Mouse (Mus musculus): Measurements from ENCODE around the gene Ahnak. TPM values are rescaled to one million over a fixed set of nuclear protein-coding genes. Genes with fewer than 3 reads are reported as not detected.
A peak's percentile ranks its signal among the peaks of the same experiment; 100 is the strongest.
"Not testable (repeated sequence)": the region's sequence is repeated elsewhere in the genome, so short reads cannot be mapped to it uniquely, and the experiment has no call there.

The Ahnak gene
- polyA plus RNA-seq, 1 experiment from 2014 or later = 22.2 TPM

- Histone ChIP-seq H3K9ac (ENCODE audit: low read length) (peak overlapping the region; percentile 66), H3K4me2 (ENCODE audit: low read length) (peak overlapping the region; percentile 60), H3K27ac (ENCODE audit: low read depth) (peak overlapping the region; percentile 91), H3K27me3 (replicated peaks; ENCODE audit: control insufficient read depth, insufficient read depth, low read length) (no peaks in the 10 kb centered on the region), H3K4me3 (ENCODE audit: low read depth, low read length) (peak overlapping the region; percentile 93; the same call in 1 of the 2 replicates), H3K9me3 (ENCODE audit: control insufficient read depth, low read length) (no peaks in the 10 kb centered on the region), H3K4me1 (replicated peaks; ENCODE audit: control insufficient read depth, insufficient read depth, low read length) (peaks cover 15% of the 10 kb centered on the region), H3K36me3 (ENCODE audit: control insufficient read depth, insufficient read depth, low read length) (peaks cover 77% of the 10 kb centered on the region)
- 75% methylated on average over 8 of the region's 8 CpGs for WGBS
- DNase-seq (ENCODE audit: low spot score) = no peak
- no peak for ATAC-seq (replicated peaks; ENCODE audit: low FRiP score, low TSS enrichment, low read depth)
These were observed 23.3 kb upstream of the Ahnak start for GRCm38 (mm10) chr19:8965771-8966170.

- Histone ChIP-seq H3K4me2 (ENCODE audit: low read length) (peak overlapping the region; percentile 60), H3K9ac (ENCODE audit: low read length) (peak overlapping the region; percentile 66), H3K36me3 (ENCODE audit: control insufficient read depth, insufficient read depth, low read length) (peaks cover 77% of the 10 kb centered on the region), H3K27ac (ENCODE audit: low read depth) (peak overlapping the region; percentile 91), H3K27me3 (replicated peaks; ENCODE audit: control insufficient read depth, insufficient read depth, low read length) (no peaks in the 10 kb centered on the region), H3K4me1 (replicated peaks; ENCODE audit: control insufficient read depth, insufficient read depth, low read length) (peaks cover 15% of the 10 kb centered on the region), H3K9me3 (ENCODE audit: control insufficient read depth, low read length) (no peaks in the 10 kb centered on the region), H3K4me3 (ENCODE audit: low read depth, low read length) (peak overlapping the region; percentile 93)
- DNase-seq (ENCODE audit: low spot score) = peak; percentile 61
- 31% methylated on average over 5 of the region's 5 CpGs for WGBS
- ATAC-seq (replicated peaks; ENCODE audit: low FRiP score, low TSS enrichment, low read depth) = no peak
These were observed 22.9 kb upstream of the Ahnak start for GRCm38 (mm10) chr19:8966198-8966589.

- H3K9me3 ChIP-seq (ENCODE audit: control insufficient read depth, low read length) = no peaks in the 10 kb centered on the region
- under 1% methylated on average over 52 of the region's 52 CpGs for WGBS
These were observed 22.3 kb upstream of the Ahnak start, which contains the start of gene Eef1g for GRCm38 (mm10) chr19:8966590-8967372. Eef1g (plus strand) TSS chr19:8967041.

GRCm38 (mm10) chr19:8967373-8967743, 21.7 kb upstream of the Ahnak start:
- no peaks in the 10 kb centered on the region for H3K9me3 ChIP-seq (ENCODE audit: control insufficient read depth, low read length)
- no peaks in the 10 kb centered on the region for H3K27me3 ChIP-seq (replicated peaks; ENCODE audit: control insufficient read depth, insufficient read depth, low read length)
- DNase-seq (ENCODE audit: low spot score) = no peak
- H3K27ac ChIP-seq (ENCODE audit: low read depth) = peak overlapping the region; percentile 78
- H3K36me3 ChIP-seq (ENCODE audit: control insufficient read depth, insufficient read depth, low read length) = peaks cover 77% of the 10 kb centered on the region
- WGBS = under 1% methylated on average over 8 of the region's 8 CpGs
- peaks cover 15% of the 10 kb centered on the region for H3K4me1 ChIP-seq (replicated peaks; ENCODE audit: control insufficient read depth, insufficient read depth, low read length)
- no peak for ATAC-seq (replicated peaks; ENCODE audit: low FRiP score, low TSS enrichment, low read depth)
- peak overlapping the region; percentile 93 for H3K4me3 ChIP-seq (ENCODE audit: low read depth, low read length)
- peak overlapping the region; percentile 73 for H3K4me2 ChIP-seq (ENCODE audit: low read length)
- H3K9ac ChIP-seq (ENCODE audit: low read length) = peak overlapping the region; percentile 98

More at GRCm38 (mm10) chr19:8966590-8967372, 22.3 kb upstream of the Ahnak start, which contains the start of gene Eef1g:
- H3K4me2 ChIP-seq (ENCODE audit: low read length) = peak within 1 kb of the TSS; percentile 73
- peak within 1 kb of the TSS; percentile 91 for H3K27ac ChIP-seq (ENCODE audit: low read depth)
- ATAC-seq (replicated peaks; ENCODE audit: low FRiP score, low TSS enrichment, low read depth) (peak; percentile 98), DNase-seq (ENCODE audit: low spot score) (peak; percentile 94)
- H3K36me3 ChIP-seq (ENCODE audit: control insufficient read depth, insufficient read depth, low read length) = peaks cover 77% of the 10 kb centered on the region
- H3K4me1 ChIP-seq (replicated peaks; ENCODE audit: control insufficient read depth, insufficient read depth, low read length) = peaks cover 15% of the 10 kb centered on the region
- H3K9ac ChIP-seq (ENCODE audit: low read length) = peak within 1 kb of the TSS; percentile 98
- peak within 1 kb of the TSS; percentile 93 for H3K4me3 ChIP-seq (ENCODE audit: low read depth, low read length)
- no peaks in the 10 kb centered on the region for H3K27me3 ChIP-seq (replicated peaks; ENCODE audit: control insufficient read depth, insufficient read depth, low read length)

GRCm38 (mm10) chr19:8967893-8968292, 21.2 kb upstream of the Ahnak start:
- DNase-seq (ENCODE audit: low spot score) = no peak
- H3K9me3 ChIP-seq (ENCODE audit: control insufficient read depth, low read length) = no peaks in the 10 kb centered on the region
- WGBS = 7% methylated on average over 9 of the region's 9 CpGs
- no peak for ATAC-seq (replicated peaks; ENCODE audit: low FRiP score, low TSS enrichment, low read depth)
- peak overlapping the region; percentile 98 for H3K9ac ChIP-seq (ENCODE audit: low read length)
- peaks cover 77% of the 10 kb centered on the region for H3K36me3 ChIP-seq (ENCODE audit: control insufficient read depth, insufficient read depth, low read length)
- peaks cover 15% of the 10 kb centered on the region for H3K4me1 ChIP-seq (replicated peaks; ENCODE audit: control insufficient read depth, insufficient read depth, low read length)
- H3K27ac ChIP-seq (ENCODE audit: low read depth) = peak overlapping the region; percentile 78
- H3K27me3 ChIP-seq (replicated peaks; ENCODE audit: control insufficient read depth, insufficient read depth, low read length) = no peaks in the 10 kb centered on the region
- peak overlapping the region; percentile 73 for H3K4me2 ChIP-seq (ENCODE audit: low read length)
- peak overlapping the region; percentile 93 for H3K4me3 ChIP-seq (ENCODE audit: low read depth, low read length)

GRCm38 (mm10) chr19:8972491-8972890, 16.6 kb upstream of the Ahnak start:
- not testable (repeated sequence) for H3K4me3 ChIP-seq (ENCODE audit: low read depth, low read length); ATAC-seq (replicated peaks; ENCODE audit: low FRiP score, low TSS enrichment, low read depth); H3K27ac ChIP-seq (ENCODE audit: low read depth); H3K27me3 ChIP-seq (replicated peaks; ENCODE audit: control insufficient read depth, insufficient read depth, low read length); H3K9ac ChIP-seq (ENCODE audit: low read length); H3K9me3 ChIP-seq (ENCODE audit: control insufficient read depth, low read length); H3K4me2 ChIP-seq (ENCODE audit: low read length); DNase-seq (ENCODE audit: low spot score)
- H3K4me1 ChIP-seq (replicated peaks; ENCODE audit: control insufficient read depth, insufficient read depth, low read length) = peaks cover 12% of the 10 kb centered on the region
- WGBS = 87% methylated on average over 8 of the region's 8 CpGs
- H3K36me3 ChIP-seq (ENCODE audit: control insufficient read depth, insufficient read depth, low read length) = peaks cover 89% of the 10 kb centered on the region

- WGBS = 75% methylated on average over 1 of the region's 1 CpGs
- H3K27me3 ChIP-seq (replicated peaks; ENCODE audit: control insufficient read depth, insufficient read depth, low read length) = no peaks in the 10 kb centered on the region
- H3K4me1 ChIP-seq (replicated peaks; ENCODE audit: control insufficient read depth, insufficient read depth, low read length) = 0 out of 2 replicates have a peak, but pooled peaks cover 4% of the 10 kb centered on the region
- no peak overlapping the region for H3K4me3 ChIP-seq (ENCODE audit: low read depth, low read length)
- ATAC-seq (replicated peaks; ENCODE audit: low FRiP score, low TSS enrichment, low read depth) (no peak), DNase-seq (ENCODE audit: low spot score) (no peak)
- no peak overlapping the region for H3K27ac ChIP-seq (ENCODE audit: low read depth)
- H3K9me3 ChIP-seq (ENCODE audit: control insufficient read depth, low read length) = no peaks in the 10 kb centered on the region
- no peak overlapping the region for H3K9ac ChIP-seq (ENCODE audit: low read length)
- H3K4me2 ChIP-seq (ENCODE audit: low read length) = no peak overlapping the region
- H3K36me3 ChIP-seq (ENCODE audit: control insufficient read depth, insufficient read depth, low read length) = peaks cover 98% of the 10 kb centered on the region
These were observed 14.4 kb upstream of the Ahnak start for GRCm38 (mm10) chr19:8974638-8975037.

GRCm38 (mm10) chr19:8975491-8975890, 13.6 kb upstream of the Ahnak start:
- H3K36me3 ChIP-seq (ENCODE audit: control insufficient read depth, insufficient read depth, low read length) = peaks cover 98% of the 10 kb centered on the region
- WGBS = 98% methylated on average over 2 of the region's 2 CpGs
- H3K27ac ChIP-seq (ENCODE audit: low read depth) = no peak overlapping the region
- H3K9me3 ChIP-seq (ENCODE audit: control insufficient read depth, low read length) = no peaks in the 10 kb centered on the region
- ATAC-seq (replicated peaks; ENCODE audit: low FRiP score, low TSS enrichment, low read depth) = no peak
- no peak for DNase-seq (ENCODE audit: low spot score)
- no peak overlapping the region for H3K4me2 ChIP-seq (ENCODE audit: low read length)
- no peak overlapping the region for H3K4me3 ChIP-seq (ENCODE audit: low read depth, low read length)
- no peaks in the 10 kb centered on the region for H3K27me3 ChIP-seq (replicated peaks; ENCODE audit: control insufficient read depth, insufficient read depth, low read length)
- no peak overlapping the region for H3K9ac ChIP-seq (ENCODE audit: low read length)
- H3K4me1 ChIP-seq (replicated peaks; ENCODE audit: control insufficient read depth, insufficient read depth, low read length) = 0 out of 2 replicates have a peak, but pooled peaks cover 4% of the 10 kb centered on the region
